Mouse (Mus musculus): ENCODE data around the gene Inf2.

DNA sequence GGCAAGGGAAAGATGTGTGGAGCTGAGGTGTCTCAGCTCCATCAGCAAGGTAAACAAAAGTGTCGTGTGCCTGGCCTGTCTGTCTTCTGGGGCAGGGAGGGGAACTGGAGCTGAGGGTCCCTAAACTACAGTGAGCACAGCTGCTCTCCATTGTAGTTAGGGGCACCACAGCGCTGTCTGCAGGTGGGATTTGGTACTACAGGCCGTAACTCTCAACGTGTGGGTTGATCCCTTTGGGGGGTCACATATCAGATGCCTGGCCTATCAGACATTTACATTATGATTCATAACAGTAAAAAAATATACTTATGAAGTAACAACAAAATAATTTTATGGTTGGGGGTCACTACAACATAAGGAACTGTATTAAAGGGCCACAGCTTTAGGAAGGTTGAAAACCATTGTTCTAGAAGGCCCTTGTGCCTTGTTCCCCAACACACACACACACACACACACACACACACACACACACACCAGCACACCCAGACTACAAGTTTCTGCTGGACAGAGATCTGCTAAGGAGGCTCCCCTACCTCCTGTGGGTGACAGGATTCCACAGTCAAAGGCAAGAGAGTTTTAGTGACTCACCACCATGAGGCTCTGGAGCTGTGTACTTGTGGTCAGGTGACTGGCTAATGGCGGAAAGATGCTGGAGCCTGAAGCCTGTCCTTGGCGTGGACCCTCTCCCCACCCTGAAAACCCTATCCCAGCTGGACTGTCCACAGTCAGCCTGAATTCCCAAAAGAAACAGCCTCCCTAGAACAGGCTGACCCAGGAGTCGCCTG, 38.7 kb downstream of the Inf2 start:
- no peak for TF ChIP-seq MYOG (IDR thresholded peaks at IDR 0.05; ENCODE audit: control insufficient read depth, extremely low read depth, insufficient read length)
- TF ChIP-seq CTCF (IDR thresholded peaks at IDR 0.05; ENCODE audit: control insufficient read depth, insufficient read depth, insufficient read length), result peak; percentile 43
- no peak for TF ChIP-seq MYOD1 (IDR thresholded peaks at IDR 0.05; ENCODE audit: control insufficient read depth, insufficient read length, low read depth)
- peak; percentile 59 for TF ChIP-seq USF1 (IDR thresholded peaks at IDR 0.05; ENCODE audit: low read depth)
- peak; percentile 63 for TF ChIP-seq MAX (IDR thresholded peaks at IDR 0.05)
- TF ChIP-seq CEBPB (IDR thresholded peaks at IDR 0.05; ENCODE audit: low read depth), result no peak
